ENCODE assay signal across 8 mouse cellular contexts in the genomic region with DNA sequence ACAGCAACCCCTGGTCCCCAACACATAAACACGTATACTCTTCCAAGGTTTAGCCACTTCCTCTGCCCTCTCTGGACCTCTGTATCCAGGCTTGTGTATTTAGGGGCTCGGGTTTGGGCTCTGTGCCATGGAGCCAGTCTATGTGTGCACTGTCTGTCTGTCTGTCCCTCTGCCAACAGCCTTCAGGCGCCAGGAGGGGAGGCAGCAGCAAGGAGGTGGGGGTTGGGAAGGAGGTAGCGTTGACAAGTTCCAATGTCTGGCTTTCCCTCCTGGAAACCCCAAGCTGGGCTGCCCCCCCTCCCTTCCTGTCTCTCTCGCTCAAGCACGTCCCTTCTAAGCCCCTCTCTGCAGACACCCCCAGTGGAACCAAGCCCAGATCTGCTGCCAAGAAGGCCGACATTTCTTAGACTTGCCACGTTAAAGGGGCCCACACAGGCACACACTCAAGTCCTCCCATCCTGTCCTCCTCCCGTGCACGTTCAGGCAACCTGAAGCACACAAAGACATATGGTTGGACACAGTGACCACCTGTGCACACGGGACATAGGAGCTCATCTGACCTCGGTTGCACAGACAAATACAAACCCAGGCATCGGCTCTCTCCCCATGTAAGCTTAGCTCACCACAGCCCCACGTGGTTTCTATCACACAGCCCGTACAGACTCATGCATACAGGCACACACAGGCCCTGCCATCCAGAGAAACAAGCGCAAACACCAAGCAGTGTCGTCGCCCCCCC. TPM values are rescaled to one million over a fixed set of nuclear protein-coding genes. Genes with fewer than 3 reads are reported as not detected.
DNase-seq lines count a peak whose midpoint lies in the region; ATAC-seq and TF ChIP-seq lines count a peak whose summit lies in the region.

No protein-coding gene starts in this region.

- H3K4me3 ChIP-seq in MEL (ENCODE audit: control insufficient read depth in 1 of 2, insufficient read depth in 1 of 2, low read depth in 2 of 2, low read length in 2 of 2) = no peak overlapping the region
- no peak overlapping the region for H3K4me3 ChIP-seq in forebrain, postnatal 0 days (ENCODE audit: low read depth, low read length)
- no peak overlapping the region for H3K4me3 ChIP-seq in kidney, embryonic 16.5 days (ENCODE audit: low read length)

- H3K9me3 ChIP-seq in MEL (replicated peaks; ENCODE audit: insufficient read depth, low read length) = no peaks in the 10 kb centered on the region
- H3K9me3 ChIP-seq in forebrain, postnatal 0 days (ENCODE audit: low read length) = no peaks in the 10 kb centered on the region
- H3K9me3 ChIP-seq in kidney, embryonic 16.5 days (ENCODE audit: low read length) = no peaks in the 10 kb centered on the region

- DNase-seq in heart, adult 11 months = peak; percentile 97
- no peak for DNase-seq in heart, postnatal 25 days (ENCODE audit: low spot score)
- no peak for DNase-seq in MEL (ENCODE audit: low read depth, low spot score)
- peak; percentile 92 for DNase-seq in forebrain, postnatal 0 days
- DNase-seq in lung, postnatal 25 days (ENCODE audit: low spot score) = peak; percentile 39
- peak; percentile 68 for DNase-seq in thymus, postnatal 4 days
- DNase-seq in embryo, embryonic 9.5 days (ENCODE audit: extremely low spot score) = no peak

- H3K79me2 ChIP-seq in MEL (ENCODE audit: control insufficient read depth, insufficient read depth, low read length, poor library complexity) = no peaks in the 10 kb centered on the region

- H3K4me2 ChIP-seq in forebrain, postnatal 0 days (ENCODE audit: low read depth) = peak overlapping the region; percentile 1; the same call in 1 of the 2 replicates
- H3K4me2 ChIP-seq in kidney, embryonic 16.5 days (replicated peaks; ENCODE audit: low read depth, low read length) = no peak overlapping the region

- peaks cover 0 to 3% of the 10 kb centered on the region in 2 experiments; a peak in 2 of 4 replicates for H3K27me3 ChIP-seq in MEL (ENCODE audit: control insufficient read depth in 1 of 2, insufficient read depth in 2 of 2, low read length in 2 of 2)
- no peaks in the 10 kb centered on the region for H3K27me3 ChIP-seq in forebrain, postnatal 0 days (ENCODE audit: insufficient read depth, low read length)
- H3K27me3 ChIP-seq in kidney, embryonic 16.5 days (ENCODE audit: insufficient read depth, low read length) = no peaks in the 10 kb centered on the region

- peaks cover 0 to 7% of the 10 kb centered on the region in 2 experiments; a peak in 3 of 4 replicates for H3K4me1 ChIP-seq in MEL (ENCODE audit: control insufficient read depth in 1 of 2, insufficient read depth in 2 of 2, low read length in 2 of 2)
- peaks cover 45% of the 10 kb centered on the region for H3K4me1 ChIP-seq in forebrain, postnatal 0 days (ENCODE audit: insufficient read depth)
- peaks cover 89% of the 10 kb centered on the region for H3K4me1 ChIP-seq in kidney, embryonic 16.5 days (ENCODE audit: insufficient read depth, low read length)

- no peak for TF ChIP-seq POLR2A in MEL (IDR thresholded peaks at IDR 0.05; ENCODE audit: control insufficient read depth in 1 of 2, insufficient read depth in 1 of 2, low read depth in 1 of 2, low read length in 2 of 2, poor library complexity in 1 of 2)

- H3K27ac ChIP-seq in MEL (ENCODE audit: control insufficient read depth, low read depth, low read length) = no peak overlapping the region
- peak overlapping the region; percentile 90 for H3K27ac ChIP-seq in forebrain, postnatal 0 days (ENCODE audit: low read depth, low read length)
- peak overlapping the region; percentile 93 for H3K27ac ChIP-seq in kidney, embryonic 16.5 days (ENCODE audit: low read length)

- ATAC-seq in forebrain, postnatal 0 days = peak; percentile 66
- ATAC-seq in kidney, embryonic 16.5 days (ENCODE audit: low FRiP score, low TSS enrichment) = peak; percentile 3; the same call in 1 of the 2 replicates

- H3K9ac ChIP-seq in MEL (ENCODE audit: control insufficient read depth, low read depth, low read length, poor library complexity, severe bottlenecking) = no peak overlapping the region
- H3K9ac ChIP-seq in forebrain, postnatal 0 days = peak overlapping the region; percentile 3; the same call in 1 of the 2 replicates
- H3K9ac ChIP-seq in kidney, embryonic 16.5 days (replicated peaks; ENCODE audit: low read length) = peak overlapping the region; percentile 61

- WGBS in forebrain, postnatal 0 days = 14% methylated on average over 17 of the region's 18 CpGs
- whole genome bisulfite sequencing in kidney, embryonic 16.5 days = 17% methylated on average over 17 of the region's 18 CpGs

- no peak for TF ChIP-seq EP300 in MEL (IDR thresholded peaks at IDR 0.05; ENCODE audit: low read depth in 1 of 2, low read length in 2 of 2)

- no peak for TF ChIP-seq RAD21 in MEL (IDR thresholded peaks at IDR 0.05; ENCODE audit: low read depth, low read length)

- intact Hi-C loops in heart, postnatal 25 days (cut with DNase I) = no loop called here

- peaks cover 0 to 3% of the 10 kb centered on the region in 2 experiments; a peak in 1 of 4 replicates for H3K36me3 ChIP-seq in MEL (ENCODE audit: control insufficient read depth in 1 of 2, insufficient read depth in 2 of 2, low read length in 2 of 2)
- H3K36me3 ChIP-seq in forebrain, postnatal 0 days (ENCODE audit: insufficient read depth) = no peaks in the 10 kb centered on the region
- H3K36me3 ChIP-seq in kidney, embryonic 16.5 days (ENCODE audit: insufficient read depth, low read length) = no peaks in the 10 kb centered on the region

- TF ChIP-seq CTCF in MEL (IDR thresholded peaks at IDR 0.05 in 2 of 3, conservative IDR thresholded peaks at IDR 0.05 in 1 of 3; ENCODE audit: control insufficient read depth in 1 of 3, insufficient read depth in 1 of 3, low read depth in 2 of 3, low read length in 3 of 3, poor library complexity in 1 of 3, severe bottlenecking in 1 of 3) = no peak
- peak; percentile 17; the same call in 1 of the 2 replicates for TF ChIP-seq CTCF in forebrain, postnatal 0 days (IDR thresholded peaks at IDR 0.05; ENCODE audit: low read depth)

TF ChIP-seq in MEL, 35 proteins besides CTCF, POLR2A, EP300 and RAD21:
- TF ChIP-seq UBTF (IDR thresholded peaks at IDR 0.05; ENCODE audit: borderline replicate concordance, insufficient read depth, low read depth, low read length) (no peak), USF1 (IDR thresholded peaks at IDR 0.05; ENCODE audit: low read depth, low read length) (no peak), MAX (IDR thresholded peaks at IDR 0.05; ENCODE audit: low read length) (peak; percentile 16; the same call in 1 of the 2 replicates), NELFE (IDR thresholded peaks at IDR 0.05; ENCODE audit: low read depth, low read length) (no peak)

RNA-seq across cellular contexts. Expression of gene Wasf2, which starts 39.4 kb away (rescaled TPM):
- 100 to 1,000 TPM in 1 of 2 experiments, 10 to 100 TPM in 1; 77.7 to 110 TPM for total RNA-seq in heart, postnatal 25 days (2021)
- total RNA-seq in MEL (2012; rRNA removed) = 16.4 and 18.4 TPM in 2 replicates
- 10 to 100 TPM in 1 of 2 experiments, not detected in 1; 53.7 TPM for polyA plus RNA-seq in MEL (2012; ENCODE audit: insufficient read depth in 1 of 2, insufficient read length in 2 of 2, low read depth in 1 of 2, low replicate concordance in 2 of 2, missing spikeins in 1 of 2)
- 8.1 and 11.3 TPM in 2 replicates for total RNA-seq in forebrain, postnatal 0 days (2014; rRNA removed)
- 15.7 and 24.1 TPM in 2 replicates for polyA plus RNA-seq in forebrain, postnatal 0 days (2015; fragmentation: Nextera tagmentation; extraction: Ambion mirVana)
- 77.4 and 102 TPM in 2 replicates for polyA plus RNA-seq in kidney, embryonic 16.5 days (2015; fragmentation: Nextera tagmentation; extraction: Ambion mirVana)

Comparison
In these comparisons a context has a peak if more than half of its experiments do, and no peak if none do; other contexts are left out.
1. DNase-seq: peak in heart, adult 11 months (single experiment), forebrain, postnatal 0 days (single experiment), lung, postnatal 25 days (single experiment) and thymus, postnatal 4 days (single experiment); none in heart, postnatal 25 days (single experiment), MEL (single experiment) and embryo, embryonic 9.5 days (single experiment).